Mouse (Mus musculus): ENCODE results near the gene Mettl26.

GRCm38 (mm10) chr17:25880196-25880910 lies 5.5 kb downstream of the Mettl26 start, which contains the start of gene Wfikkn1:
- TF ChIP-seq CTCF (IDR thresholded peaks at IDR 0.05; ENCODE audit: insufficient read depth, low read length), result no peak
- TF ChIP-seq POLR2A (IDR thresholded peaks at IDR 0.05; ENCODE audit: borderline replicate concordance, extremely low read depth, low read depth, low read length), result no peak

Data from lung, adult 2 months (tissue).